Mouse (Mus musculus): ENCODE results near the gene Tchh.

DNA sequence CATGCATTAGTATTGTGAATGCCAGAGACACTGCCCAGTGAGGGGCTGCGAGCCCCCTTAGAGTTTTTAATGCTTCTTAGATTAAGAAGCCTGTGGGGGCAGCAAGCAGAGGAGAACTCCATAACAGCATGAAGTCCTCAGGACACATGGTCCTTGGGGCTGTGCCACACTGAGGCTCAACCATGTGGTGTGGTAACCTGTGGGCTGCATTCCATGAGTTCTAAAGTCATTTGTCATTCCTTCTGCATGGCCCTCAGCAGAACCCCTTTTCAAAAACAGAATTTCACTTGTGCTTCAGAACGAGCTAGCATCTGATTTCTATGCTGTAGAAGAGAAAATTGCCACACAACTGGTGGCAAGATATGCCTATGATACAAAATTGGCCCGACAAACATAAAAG lies 50.0 kb downstream of the Tchh start:
- TF ChIP-seq CTCF (IDR thresholded peaks at IDR 0.05; ENCODE audit: extremely low read depth, insufficient read depth, low read length) (no peak), POLR2A (IDR thresholded peaks at IDR 0.05; ENCODE audit: extremely low read depth, insufficient read depth, low read length) (no peak)
